Mouse (Mus musculus) cerebellum, adult 11-12 months (tissue): ENCODE data around the gene Gm525.
A peak's percentile ranks its signal among the peaks of the same experiment; 100 is the strongest.
"Not testable (repeated sequence)": the region's sequence is repeated elsewhere in the genome, so short reads cannot be mapped to it uniquely, and the experiment has no call there.

Source experiments
- DNase-seq: peaks from one replicate; pipeline ENCODE4 v3.0.0; 2022

The Gm525 gene

DNA sequence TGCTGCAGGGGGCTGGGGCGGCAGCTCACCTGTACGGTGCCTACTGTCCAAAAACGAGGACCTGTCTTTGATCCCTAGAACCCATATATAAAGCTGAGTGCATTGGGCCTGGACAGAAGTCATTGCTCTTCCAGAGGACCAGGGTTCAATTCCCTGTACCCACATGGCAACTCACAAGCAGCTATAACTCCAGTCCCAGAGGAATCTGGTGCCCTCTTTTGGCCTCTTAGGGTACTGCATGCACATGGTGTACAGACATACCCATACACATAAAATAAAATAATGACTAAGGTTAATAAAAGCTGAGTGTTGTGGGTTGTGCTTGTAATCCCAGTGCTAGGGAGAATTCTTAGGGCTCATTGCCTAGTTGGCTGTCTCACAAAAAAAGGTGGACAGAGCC, 8.3 kb upstream of the Gm525 start:
- DNase-seq: no peak

DNA sequence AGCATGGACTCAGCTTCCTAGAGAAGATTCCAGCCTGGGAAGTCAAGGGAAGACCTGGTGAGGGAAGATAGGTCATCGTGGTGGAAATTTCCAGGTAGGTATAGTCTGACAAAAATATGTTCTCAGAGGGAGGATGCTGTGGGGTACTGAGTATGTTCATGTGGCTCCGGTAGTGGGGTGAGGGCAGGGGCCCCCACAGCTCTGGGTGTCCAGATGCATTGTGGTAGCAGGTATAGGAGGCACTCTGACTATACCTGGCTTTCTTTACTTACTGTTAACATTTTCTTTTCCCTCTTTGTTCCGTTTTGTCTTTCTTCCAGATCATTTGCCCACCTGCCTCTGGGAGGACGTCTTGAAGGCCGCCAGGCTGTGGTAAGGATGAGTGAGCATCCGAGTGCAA, 7.5 kb upstream of the Gm525 start:
- no peak for DNase-seq

DNA sequence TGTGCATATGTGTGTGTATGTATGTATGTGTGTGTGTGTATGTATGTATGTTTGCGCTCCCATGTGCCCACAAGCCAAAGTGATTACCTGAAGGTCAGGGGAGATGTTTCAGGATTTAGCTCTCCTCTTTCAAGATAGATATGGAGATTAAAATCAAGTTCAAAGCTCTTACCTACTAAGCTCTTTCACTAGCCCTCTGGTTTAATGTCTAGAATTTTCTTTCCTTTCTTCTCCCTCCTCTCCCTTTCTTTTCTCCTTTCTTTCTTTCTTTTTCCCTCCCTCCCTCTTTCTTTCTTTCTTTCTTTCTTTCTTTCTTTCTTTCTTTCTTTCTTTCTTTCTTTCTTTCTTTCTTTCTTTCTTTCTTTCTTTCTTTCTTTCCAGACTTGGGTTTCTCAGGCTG, 6.9 kb upstream of the Gm525 start, which contains the start of gene Dgke:
Gene Dgke, minus strand, starts transcription at position 101 of the 400 bp plus-strand sequence.
- no peak for DNase-seq

DNA sequence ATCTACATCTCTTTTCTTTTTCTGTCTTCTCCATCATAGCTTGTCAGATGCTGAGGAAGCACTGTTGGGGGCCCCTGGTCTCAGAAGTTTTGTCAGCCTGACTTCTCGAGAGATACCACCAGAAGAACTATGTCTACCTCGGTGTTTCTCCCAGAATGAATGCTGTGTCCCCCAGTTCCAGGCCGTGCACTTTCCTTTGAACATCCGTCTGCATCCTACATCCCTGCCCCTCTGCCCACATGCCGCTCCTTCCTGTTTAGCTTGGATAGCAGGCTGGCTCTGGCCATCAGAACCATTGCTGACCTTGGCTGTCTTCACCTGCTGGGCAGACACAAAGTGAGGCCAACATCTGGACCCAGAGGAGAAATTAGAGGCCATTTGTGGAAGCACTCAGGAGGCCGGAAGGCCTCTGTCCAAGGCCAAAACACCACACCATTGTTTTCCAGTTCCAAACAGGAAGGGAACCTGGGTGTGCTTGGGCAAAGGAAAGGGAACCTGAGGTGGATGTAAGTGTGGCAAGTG, 6.3 kb upstream of the Gm525 start:
- no peak for DNase-seq

DNA sequence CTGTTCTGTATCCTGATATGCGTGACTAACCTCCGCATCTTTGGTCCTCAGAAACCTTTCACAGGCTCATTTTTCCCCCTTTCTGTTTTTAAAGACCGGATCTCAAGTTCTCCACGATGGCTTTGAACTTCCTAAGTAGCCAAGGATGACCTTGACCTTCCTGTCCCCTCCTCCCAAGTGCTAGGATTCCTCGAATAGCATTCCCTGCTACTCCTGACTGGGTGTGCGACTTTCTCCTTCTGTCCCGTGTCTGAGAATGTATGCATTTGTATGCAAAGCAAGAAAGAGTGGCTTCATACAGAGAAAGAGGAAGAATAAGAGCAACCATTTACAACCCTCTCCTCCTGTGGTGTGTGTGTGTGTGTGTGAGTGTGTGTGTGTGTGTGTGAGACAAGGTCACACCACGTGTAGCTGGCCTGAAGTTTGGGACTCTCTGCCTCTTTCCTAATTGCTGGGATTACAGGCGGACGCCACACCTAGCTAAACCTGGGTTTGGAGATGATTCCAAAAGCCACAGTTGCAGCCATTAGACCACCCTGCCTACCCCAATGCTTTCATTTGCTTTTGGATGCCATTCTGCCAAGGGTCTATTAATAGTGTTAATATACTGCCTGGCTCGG, 5.7 kb upstream of the Gm525 start:
- no peak for DNase-seq

DNA sequence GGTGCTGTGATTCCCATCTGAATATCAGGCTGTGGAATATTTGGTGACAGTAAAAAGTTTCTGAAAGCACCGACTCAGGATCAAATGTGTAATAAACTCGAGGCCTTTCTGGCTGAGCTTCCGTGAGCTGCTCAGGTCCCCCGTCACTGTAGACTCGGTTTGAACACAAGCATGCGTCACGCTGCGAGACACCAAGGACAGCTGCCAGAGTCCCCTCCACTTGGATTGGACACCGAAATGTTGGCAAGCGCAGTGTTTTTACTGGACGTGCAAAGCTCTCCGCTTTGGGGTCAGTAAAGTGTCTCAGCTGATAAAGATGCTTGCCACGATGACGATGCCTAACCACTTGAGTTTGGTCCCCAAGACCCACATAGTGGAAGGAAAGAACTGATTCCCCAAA, 5.0 kb upstream of the Gm525 start:
- DNase-seq: no peak

DNA sequence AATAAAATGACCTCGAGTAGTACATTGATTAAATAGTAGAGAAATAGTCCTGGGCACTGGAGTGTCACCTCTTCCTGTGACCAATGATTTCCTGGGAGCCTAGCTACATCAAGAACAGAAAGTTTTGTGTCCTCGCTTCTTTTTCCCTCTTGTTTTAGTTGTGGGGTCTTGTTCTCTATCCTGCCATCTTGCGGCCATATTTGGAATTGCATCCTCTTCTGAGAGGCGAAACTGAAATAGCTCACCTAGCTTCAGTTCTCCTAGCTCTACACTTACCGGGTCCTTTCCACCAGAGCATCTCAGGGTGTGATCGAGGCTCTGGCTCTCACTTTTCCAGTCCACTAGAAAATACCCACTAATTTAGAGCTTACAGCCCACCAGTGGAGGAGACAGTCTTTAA, 4.3 kb upstream of the Gm525 start:
- no peak for DNase-seq

DNA sequence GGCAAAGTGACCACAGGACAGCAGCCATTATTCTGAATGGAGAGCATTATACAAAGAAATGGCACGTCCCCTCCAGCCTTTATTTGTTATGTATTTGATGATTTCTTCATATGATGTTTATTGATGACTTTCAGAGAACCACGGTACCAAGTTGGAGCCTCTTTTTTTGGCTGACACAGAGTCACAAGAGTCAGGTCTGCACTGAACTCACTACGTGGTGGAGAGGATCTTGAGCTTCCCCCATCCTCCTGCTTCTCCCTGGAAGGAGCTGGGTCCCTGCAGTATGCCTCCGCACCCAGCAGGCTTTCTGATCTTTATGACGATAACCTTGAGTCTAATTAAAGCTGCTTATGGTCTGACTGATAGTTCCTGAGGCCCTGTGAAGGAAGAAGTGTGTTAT, 2.1 kb upstream of the Gm525 start:
- no peak for DNase-seq

DNA sequence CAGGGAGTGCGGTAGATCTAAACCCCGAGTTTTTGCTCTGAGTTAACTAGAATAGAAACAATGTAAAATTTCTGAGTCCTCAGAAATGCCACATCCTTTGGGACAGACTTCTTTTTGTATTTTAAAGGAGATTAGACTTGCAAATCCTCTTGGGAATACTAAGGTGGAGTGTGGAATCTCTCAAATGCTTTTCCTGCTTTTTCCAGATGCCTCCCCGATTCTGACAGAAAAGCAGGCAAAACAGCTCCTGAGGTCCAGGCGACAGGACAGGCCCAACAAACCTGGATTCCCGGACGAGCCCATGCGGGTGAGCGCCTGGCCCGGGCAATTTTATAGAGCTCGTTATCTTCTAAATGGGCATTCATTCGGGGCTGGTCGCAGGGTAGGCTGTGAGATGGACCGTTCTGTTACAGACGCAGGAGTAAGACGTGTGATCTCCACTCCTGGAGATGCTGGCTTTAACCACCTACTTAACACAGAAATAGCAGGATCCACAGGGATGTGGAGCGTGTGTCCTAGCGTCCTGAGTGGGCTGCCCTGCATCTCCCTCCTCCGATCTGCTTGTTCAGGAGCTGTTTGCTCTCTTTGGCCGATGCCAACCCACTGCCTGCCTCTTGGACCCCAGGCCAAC, 1.3 kb downstream of the Gm525 start:
- DNase-seq: no peak

DNA sequence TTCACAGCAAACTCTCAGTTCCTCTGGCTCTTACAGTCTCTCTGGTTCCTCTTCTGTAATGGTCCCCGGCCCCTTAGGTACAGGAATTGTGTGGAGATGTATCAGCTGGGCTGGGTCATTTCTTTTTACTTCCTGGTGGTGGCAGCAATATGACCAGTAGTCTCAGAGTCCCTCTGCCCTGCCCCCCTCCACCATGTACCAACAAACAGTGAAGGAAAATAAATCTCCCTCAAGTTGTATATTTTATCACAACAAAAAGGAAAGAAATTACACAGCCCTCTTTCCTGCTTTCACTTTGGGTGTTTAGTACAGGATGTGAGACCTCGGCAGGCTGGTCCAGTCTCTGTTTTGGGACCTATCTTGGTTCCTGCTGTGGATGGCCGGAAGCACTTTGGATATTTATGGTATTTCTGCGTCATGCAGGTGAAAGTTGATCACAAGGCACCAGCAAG, 2.8 kb downstream of the Gm525 start:
- DNase-seq: no peak

DNA sequence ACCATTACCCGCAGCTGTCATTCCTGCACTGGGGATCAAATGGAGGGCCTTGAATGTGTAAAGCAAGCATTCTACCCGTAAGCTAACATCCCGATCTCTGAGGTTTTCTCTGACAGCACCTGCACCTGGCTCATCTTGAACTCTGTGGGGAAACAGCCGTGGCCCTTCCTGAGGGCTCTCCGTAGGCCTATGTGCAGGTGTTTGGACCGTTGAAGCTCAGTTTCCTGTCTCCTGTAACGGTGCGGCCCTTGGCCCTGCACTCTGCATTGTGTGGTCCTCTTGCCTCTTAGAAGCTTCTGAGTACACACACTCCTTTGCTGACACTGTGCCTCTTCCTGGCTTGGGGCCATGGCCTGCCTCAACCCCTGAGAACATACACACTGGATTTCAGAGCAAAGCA, 4.0 kb downstream of the Gm525 start:
- no peak for DNase-seq

DNA sequence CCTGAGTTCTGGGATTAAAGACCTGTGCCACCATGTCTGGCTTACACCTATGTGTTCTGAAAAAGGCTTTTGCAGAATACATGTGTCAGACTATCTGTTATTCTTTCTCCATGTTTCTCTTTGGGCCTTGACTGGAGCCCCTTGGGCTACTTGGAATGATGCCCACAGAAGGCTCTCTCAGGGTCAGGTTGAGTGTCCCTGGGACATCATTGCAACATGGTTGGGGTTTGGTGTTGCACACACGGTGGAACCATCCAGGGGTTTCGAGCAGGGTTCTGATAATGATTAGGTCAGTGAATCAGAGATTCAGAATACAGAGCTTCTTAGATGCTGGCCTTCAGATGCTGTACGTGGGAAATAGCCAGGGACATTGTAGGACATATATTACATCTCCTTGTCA, 4.7 kb downstream of the Gm525 start:
- DNase-seq: no peak

DNA sequence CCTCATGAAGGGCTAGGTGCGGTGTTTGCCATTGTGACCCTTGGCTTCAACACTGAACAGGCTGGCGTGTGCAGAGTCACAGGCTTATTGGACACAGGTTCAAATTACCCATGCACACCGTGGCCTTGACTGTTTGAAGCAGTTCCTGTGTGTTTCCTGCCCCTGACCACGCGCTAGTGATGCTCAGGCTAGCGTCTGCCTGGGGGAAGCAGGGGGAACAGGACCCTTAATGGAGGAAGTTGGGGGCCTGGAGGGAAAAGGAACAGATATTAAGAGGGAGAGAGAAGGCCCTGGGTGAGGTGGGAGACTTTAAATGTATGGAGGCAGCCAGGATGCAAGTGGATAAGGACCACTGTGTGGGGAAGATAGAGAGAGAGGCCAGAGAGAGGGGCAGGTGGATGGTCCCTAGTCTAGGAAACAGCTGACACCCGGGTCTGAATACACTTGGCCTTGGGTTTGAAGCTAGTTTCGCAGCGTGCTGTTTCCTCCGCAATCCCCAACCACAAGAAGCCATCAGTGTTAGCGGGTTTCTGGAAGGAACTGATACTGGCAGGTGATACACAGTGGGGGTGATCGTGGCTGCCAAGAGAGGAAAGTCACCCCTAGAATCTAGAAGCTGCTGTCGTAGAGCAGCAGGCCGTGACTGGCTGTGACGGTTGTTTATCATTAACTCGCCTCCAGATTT, 5.5 kb downstream of the Gm525 start:
- peak; percentile 92 for DNase-seq

DNA sequence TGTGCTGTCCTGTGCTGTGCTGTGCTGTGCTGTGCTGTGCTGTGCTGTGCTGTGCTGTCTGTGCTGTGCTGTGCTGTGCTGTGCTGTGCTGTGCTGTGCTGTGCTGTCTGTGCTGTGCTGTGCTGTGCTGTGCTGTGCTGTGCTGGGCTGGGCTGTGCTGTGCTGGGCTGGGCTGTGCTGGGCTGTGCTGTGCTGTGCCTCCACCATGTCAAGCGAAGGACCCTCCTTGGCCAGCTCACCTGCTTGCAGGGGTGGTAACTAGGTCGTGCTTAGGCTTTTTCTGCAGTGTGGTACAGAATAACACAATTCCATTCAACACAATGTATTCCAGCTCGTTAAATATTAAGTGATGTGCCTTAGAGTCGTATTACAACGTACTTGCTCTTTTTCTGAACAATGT, 8.3 kb downstream of the Gm525 start:
- not testable (repeated sequence) for DNase-seq

DNA sequence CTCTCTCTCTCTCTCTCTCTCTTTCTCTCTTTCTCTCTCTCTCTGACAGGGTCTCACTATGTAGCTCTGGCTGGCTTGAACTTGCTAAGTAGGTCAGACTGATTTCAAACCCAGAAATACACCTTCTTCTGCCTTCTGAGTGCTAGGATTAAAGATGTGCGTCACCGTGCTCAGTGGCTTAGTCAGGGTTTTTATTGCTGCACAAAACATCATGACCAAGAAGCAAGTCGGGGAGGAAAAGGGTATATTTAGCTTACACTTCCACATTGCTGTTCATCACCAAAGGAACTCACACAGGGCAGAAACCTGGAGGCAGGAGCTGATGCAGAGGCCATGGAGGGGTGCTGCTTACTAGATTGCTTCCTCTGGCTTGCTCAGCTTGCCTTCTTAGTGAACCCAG, 9.1 kb downstream of the Gm525 start:
- not testable (repeated sequence) for DNase-seq

DNA sequence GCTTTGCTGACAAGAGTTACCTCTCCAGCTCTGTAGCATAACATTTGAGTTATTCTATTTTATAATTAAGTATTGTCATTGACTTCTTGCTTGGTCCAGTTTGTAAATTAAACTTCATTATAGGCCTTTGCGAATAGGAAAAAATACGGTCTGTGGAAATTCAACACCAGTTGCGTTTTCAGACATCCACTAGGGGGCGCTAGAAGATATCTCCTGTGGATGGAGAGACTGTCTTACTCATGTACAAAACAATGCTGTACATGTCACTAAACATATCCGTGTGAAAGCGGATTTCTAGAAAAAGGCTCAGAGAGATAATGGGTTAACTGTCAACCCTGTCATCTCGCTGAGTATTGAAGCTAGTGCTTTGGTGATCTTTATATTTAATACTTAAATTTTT, 11.0 kb downstream of the Gm525 start:
- DNase-seq: no peak

DNA sequence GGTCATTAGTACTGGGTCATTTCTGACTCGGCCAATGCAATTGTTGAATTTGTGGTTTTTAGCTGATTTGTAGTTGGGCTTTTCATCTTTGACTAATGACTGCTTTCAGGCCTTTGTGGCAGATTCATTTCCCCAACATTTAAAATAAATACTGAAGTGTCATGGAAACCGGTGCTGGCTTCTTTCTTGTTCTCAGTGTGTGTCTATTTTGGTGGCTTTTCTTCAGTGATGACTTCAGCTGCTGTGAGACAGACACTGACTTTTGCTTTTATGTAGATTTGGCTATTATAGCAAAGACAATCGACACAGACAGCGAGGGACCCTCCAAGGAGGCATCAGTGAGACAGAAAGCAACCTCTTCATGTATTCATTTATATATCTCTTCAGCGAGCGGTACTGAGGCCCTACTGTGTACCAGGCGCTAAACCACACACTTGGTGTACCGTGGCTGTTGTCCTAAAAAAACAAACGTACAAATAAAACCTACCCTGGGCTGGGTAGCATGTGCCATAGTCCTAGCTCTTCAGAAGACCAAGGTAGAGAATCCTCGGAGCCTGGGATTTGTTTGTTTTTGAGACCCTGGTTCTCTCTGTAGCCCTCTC, 12.7 kb downstream of the Gm525 start:
- DNase-seq: no peak

DNA sequence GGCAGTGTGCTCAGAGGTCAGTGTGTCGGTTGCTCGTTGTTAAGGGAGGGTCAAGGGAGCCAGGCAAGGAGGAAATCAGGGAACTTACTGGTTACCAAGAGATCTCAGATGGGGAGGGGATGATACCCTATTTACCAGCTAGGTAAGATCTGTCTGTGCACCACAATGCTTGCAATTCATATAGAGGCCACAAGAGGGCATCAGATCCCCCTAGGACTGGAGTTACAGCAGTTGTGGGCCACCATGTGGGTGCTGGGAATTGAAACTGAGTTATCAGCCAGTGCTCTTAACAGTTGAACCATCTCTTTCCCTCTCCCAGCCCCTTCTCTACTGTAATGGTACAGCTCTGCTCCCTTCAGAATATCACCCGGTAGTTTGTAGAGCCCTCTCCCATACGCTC, 15.1 kb downstream of the Gm525 start:
- no peak for DNase-seq

DNA sequence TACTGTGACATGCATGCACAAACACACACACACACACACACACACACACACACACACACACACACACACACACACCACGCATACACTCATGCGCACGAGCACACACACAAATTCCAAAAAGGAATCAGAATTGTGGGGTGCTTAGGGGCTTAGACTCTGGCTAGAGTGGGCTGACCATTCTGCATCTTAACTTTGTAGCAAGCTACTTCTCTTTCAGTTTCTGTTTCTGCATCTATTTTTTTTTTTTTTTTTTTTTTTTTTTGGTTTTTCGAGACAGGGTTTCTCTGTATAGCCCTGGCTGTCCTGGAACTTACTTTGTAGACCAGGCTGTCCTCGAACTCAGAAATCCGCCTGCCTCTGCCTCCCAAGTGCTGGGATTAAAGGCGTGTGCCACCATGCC, 16.7 kb downstream of the Gm525 start:
- DNase-seq: not testable (repeated sequence)

DNA sequence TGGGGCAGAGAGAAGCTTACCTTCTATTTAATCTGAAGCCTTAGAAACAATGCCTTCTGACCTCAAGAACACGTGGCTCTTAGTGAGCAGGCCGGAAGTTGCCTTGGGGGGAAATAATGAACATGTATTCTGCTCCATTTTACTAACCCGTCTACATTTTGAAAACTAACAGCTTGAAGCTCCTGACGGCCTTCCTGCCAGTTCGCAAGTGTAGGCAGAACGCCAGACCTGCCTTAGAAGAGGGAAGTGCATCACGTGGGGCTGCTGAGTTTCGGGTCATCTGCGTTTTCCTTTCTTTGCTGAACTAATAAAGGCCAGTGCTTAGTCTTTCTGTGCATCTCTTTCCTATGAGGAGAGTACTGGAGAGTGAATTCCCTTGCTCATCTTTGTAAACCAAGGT, 19.1 kb downstream of the Gm525 start:
- DNase-seq: no peak

DNA sequence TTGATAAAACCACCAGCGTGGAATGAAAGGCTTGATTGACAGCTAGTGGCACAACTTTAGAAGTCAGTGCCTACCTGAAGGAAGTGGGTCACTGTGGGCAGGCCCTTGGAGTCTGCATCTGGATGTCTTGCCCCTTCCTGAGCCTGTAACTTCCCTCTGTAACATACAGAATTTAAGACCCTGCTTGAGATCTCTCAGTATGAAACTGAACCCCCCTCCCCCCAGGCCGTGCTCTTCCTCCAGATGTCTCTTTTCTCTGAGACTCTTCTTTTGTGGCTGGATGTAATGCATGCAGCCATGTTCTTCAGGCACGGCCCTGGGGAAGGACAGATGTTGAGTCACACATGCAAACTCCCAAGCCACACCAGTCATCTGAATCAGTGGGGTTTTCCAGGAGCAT, 21.7 kb downstream of the Gm525 start:
- no peak for DNase-seq

DNA sequence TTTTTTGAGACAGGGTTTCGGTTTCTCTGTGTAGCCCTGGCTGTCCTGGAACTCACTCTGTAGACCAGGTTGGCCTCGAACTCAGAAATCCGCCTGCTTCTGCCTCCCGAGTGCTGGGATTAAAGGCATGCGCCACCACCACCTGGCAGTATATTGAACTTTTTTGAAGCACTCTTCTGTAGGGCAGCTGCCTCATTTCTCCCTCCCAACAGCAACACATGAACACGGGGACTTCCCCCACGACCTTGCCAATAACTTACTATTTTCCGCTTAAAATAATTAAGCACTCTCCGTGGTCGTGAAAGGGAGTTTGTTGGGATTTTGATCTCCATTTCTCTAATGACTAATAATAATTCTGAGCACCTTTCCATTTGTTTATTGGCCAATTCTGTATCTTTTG, 23.7 kb downstream of the Gm525 start:
- not testable (repeated sequence) for DNase-seq

DNA sequence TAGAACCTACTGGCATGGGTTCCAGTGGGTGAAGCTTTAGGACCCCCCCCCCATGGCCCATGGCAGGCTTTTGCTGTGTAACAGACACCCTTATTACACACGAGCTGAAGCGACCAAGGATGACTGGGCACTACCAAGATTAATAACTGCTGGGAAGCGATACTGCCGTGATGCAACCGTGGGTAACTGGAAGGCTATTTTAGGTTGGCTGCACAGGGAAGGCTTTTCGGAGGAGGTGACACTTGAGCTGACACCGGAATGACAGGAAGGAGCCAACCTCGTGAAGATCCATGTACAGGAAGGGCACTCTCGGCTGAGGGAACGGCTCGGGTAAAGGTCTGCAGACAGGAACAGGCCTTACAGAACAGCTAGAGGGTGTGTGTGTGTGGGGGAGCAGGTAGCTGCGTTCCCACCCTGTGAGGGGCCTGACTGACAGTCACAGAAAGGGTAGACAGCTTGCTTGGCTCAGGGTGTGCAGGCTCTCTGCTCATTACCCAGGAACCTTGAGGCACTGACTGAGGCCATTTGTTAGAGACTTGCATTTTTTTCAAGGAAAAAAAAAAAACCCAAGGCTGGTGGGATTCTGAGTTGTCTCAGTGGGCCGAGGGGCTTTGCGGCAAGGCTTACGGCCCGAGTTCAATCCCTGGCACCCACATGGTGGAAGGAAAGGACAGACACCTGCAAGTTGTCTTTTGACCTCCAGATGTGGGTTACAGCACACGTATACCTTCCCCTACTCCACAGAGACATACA, 24.6 kb downstream of the Gm525 start:
- no peak for DNase-seq
